Mouse (Mus musculus): ENCODE data around the gene Aym1. TPM values are rescaled to one million over a fixed set of nuclear protein-coding genes. Genes with fewer than 3 reads are reported as not detected.

Aym1 gene
- not detected for total RNA-seq (2023)

GRCm38 (mm10) chr5:113357186-113357585 lies at the start of gene Aym1:
Gene Aym1, plus strand, starts transcription at chr5:113357294.

GRCm38 (mm10) chr5:113310377-113311003 lies 46.6 kb upstream of the Aym1 start, which contains the start of gene Sgsm1:
Gene Sgsm1, minus strand, starts transcription at chr5:113310786.

Other genes with a start within 250 kb of the Aym1 start
- gene 2900026A02Rik, start 136.1 kb upstream of the Aym1 start, total RNA-seq (2023) = 1 to 10 TPM; 1.3 to 1.9 TPM
- gene Tmem211, start 130.4 kb upstream of the Aym1 start, total RNA-seq (2023) = not detected
- gene Sgsm1, start 46.5 kb upstream of the Aym1 start, total RNA-seq (2023) = not detected
- gene Wscd2, start 133.0 kb downstream of the Aym1 start, total RNA-seq (2023) = 1 to 10 TPM; 5.9 to 6.6 TPM